In the genomic region with DNA sequence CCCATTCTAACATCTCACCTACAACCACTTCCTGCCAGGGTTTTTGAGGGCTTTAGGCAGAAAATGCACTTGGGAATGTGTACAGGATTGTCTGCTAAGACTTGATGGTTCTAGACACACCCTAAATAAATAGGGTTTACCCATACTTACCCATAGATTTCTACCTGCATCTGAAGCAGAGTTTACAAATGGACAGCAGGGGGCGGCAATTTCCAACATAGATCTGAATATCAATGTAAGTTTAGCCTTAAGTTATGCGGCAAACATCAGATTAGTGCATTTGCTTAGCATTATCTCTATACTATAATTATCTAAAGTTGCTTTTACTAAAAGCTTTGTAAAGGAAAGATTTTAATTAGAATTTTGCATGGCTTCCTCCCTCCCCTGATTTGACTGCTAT, we compare ENCODE assay signal across 8 mouse cellular contexts.
DNase-seq lines count a peak whose midpoint lies in the region; ATAC-seq and TF ChIP-seq lines count a peak whose summit lies in the region.

No protein-coding gene starts in this region.

- H3K36me3 ChIP-seq in heart, postnatal 0 days (replicated peaks; ENCODE audit: control insufficient read depth, insufficient read depth, low read length), result no peaks in the 10 kb centered on the region
- H3K36me3 ChIP-seq in midbrain, postnatal 0 days (ENCODE audit: insufficient read depth, low read length), result no peaks in the 10 kb centered on the region
- H3K36me3 ChIP-seq in midbrain, embryonic 11.5 days (ENCODE audit: control insufficient read depth, insufficient read depth, low read length), result no peaks in the 10 kb centered on the region
- no peaks in the 10 kb centered on the region for H3K36me3 ChIP-seq in liver, postnatal 0 days (replicated peaks; ENCODE audit: insufficient read depth, low read length)

- no peak for TF ChIP-seq EP300 in heart, postnatal 0 days (IDR thresholded peaks at IDR 0.05; ENCODE audit: low read depth)
- no peak for TF ChIP-seq EP300 in liver, postnatal 0 days (IDR thresholded peaks at IDR 0.05; ENCODE audit: low read depth)

- intact Hi-C loops in heart, postnatal 25 days (cut with DNase I), result loop anchor here (5.0 kb wide), 1 partner anchor 704 kb away; no protein-coding TSS in a partner anchor

- no peak overlapping the region for H3K4me2 ChIP-seq in heart, postnatal 0 days (ENCODE audit: low read depth, low read length)
- H3K4me2 ChIP-seq in midbrain, postnatal 0 days (ENCODE audit: low read depth, low read length, poor library complexity, severe bottlenecking), result no peak overlapping the region
- no peak overlapping the region for H3K4me2 ChIP-seq in midbrain, embryonic 11.5 days
- no peak overlapping the region for H3K4me2 ChIP-seq in liver, postnatal 0 days (ENCODE audit: low read depth, low read length)

- TF ChIP-seq CTCF in heart, postnatal 0 days (IDR thresholded peaks at IDR 0.05; ENCODE audit: low read depth), result peak; percentile 54
- peak; percentile 60 for TF ChIP-seq CTCF in midbrain, postnatal 0 days (IDR thresholded peaks at IDR 0.05)
- peak; percentile 55 for TF ChIP-seq CTCF in liver, postnatal 0 days (IDR thresholded peaks at IDR 0.05; ENCODE audit: low read depth)

- no peak overlapping the region for H3K9ac ChIP-seq in heart, postnatal 0 days (replicated peaks; ENCODE audit: low read depth, low read length)
- no peak overlapping the region for H3K9ac ChIP-seq in midbrain, postnatal 0 days (replicated peaks; ENCODE audit: low read length, poor library complexity, severe bottlenecking)
- no peak overlapping the region for H3K9ac ChIP-seq in midbrain, embryonic 11.5 days (ENCODE audit: low read length)
- no peak overlapping the region for H3K9ac ChIP-seq in liver, postnatal 0 days (replicated peaks)

- H3K9me3 ChIP-seq in heart, postnatal 0 days (replicated peaks; ENCODE audit: control insufficient read depth, low read length), result no peaks in the 10 kb centered on the region
- no peaks in the 10 kb centered on the region for H3K9me3 ChIP-seq in midbrain, postnatal 0 days (ENCODE audit: low read length)
- no peaks in the 10 kb centered on the region for H3K9me3 ChIP-seq in midbrain, embryonic 11.5 days (ENCODE audit: control insufficient read depth, low read length)
- no peaks in the 10 kb centered on the region for H3K9me3 ChIP-seq in liver, postnatal 0 days (ENCODE audit: low read length)

- H3K4me3 ChIP-seq in heart, postnatal 0 days (ENCODE audit: low read depth, low read length), result no peak overlapping the region
- no peak overlapping the region for H3K4me3 ChIP-seq in midbrain, postnatal 0 days (ENCODE audit: low read depth, low read length)
- H3K4me3 ChIP-seq in midbrain, embryonic 11.5 days (ENCODE audit: low read depth, low read length), result no peak overlapping the region
- H3K4me3 ChIP-seq in liver, postnatal 0 days (ENCODE audit: low read depth, low read length), result no peak overlapping the region

- H3K27ac ChIP-seq in heart, postnatal 0 days (ENCODE audit: low read depth), result no peak overlapping the region
- no peak overlapping the region for H3K27ac ChIP-seq in midbrain, postnatal 0 days (ENCODE audit: low read depth, low read length)
- no peak overlapping the region for H3K27ac ChIP-seq in midbrain, embryonic 11.5 days (ENCODE audit: low read depth, low read length)
- no peak overlapping the region for H3K27ac ChIP-seq in liver, postnatal 0 days (ENCODE audit: low read depth)

- WGBS in heart, postnatal 0 days, result 46% methylated on average over 2 of the region's 2 CpGs
- WGBS in midbrain, postnatal 0 days, result 65% methylated on average over 2 of the region's 2 CpGs
- WGBS in midbrain, embryonic 11.5 days, result 65% methylated on average over 2 of the region's 2 CpGs
- WGBS in liver, postnatal 0 days (ENCODE audit: insufficient replicate concordance), result 40% methylated on average over 2 of the region's 2 CpGs

- peak; percentile 14 for DNase-seq in heart, postnatal 0 days (ENCODE audit: low spot score)
- DNase-seq in heart, postnatal 25 days (ENCODE audit: low spot score), result no peak
- DNase-seq in midbrain, postnatal 0 days (ENCODE audit: low spot score), result peak; percentile 24
- no peak for DNase-seq in midbrain, embryonic 11.5 days (ENCODE audit: low spot score, missing footprints)
- DNase-seq in adrenal gland, postnatal 14 days, result peak; percentile 40
- DNase-seq in liver, postnatal 0 days, result peak; percentile 15
- no peak for DNase-seq in ovary, postnatal 14 days (ENCODE audit: low spot score)
- DNase-seq in T-cell, adult 2 months (ENCODE audit: low spot score), result no peak

- ATAC-seq in heart, postnatal 0 days (ENCODE audit: insufficient read depth, low read depth), result no peak
- no peak for ATAC-seq in midbrain, postnatal 0 days (ENCODE audit: low FRiP score)
- ATAC-seq in midbrain, embryonic 11.5 days (ENCODE audit: low FRiP score), result no peak
- ATAC-seq in liver, postnatal 0 days, result no peak

- H3K4me1 ChIP-seq in heart, postnatal 0 days (ENCODE audit: control insufficient read depth, insufficient read depth), result no peaks in the 10 kb centered on the region
- H3K4me1 ChIP-seq in midbrain, postnatal 0 days (ENCODE audit: insufficient read depth, low read length), result no peaks in the 10 kb centered on the region
- no peaks in the 10 kb centered on the region for H3K4me1 ChIP-seq in midbrain, embryonic 11.5 days (ENCODE audit: control insufficient read depth, insufficient read depth, low read length)
- no peaks in the 10 kb centered on the region for H3K4me1 ChIP-seq in liver, postnatal 0 days (ENCODE audit: insufficient read depth)

- H3K27me3 ChIP-seq in heart, postnatal 0 days (ENCODE audit: control insufficient read depth, insufficient read depth, low read length), result no peaks in the 10 kb centered on the region
- no peaks in the 10 kb centered on the region for H3K27me3 ChIP-seq in midbrain, postnatal 0 days (ENCODE audit: insufficient read depth, low read length)
- H3K27me3 ChIP-seq in midbrain, embryonic 11.5 days (ENCODE audit: control insufficient read depth, insufficient read depth, low read length), result no peaks in the 10 kb centered on the region
- H3K27me3 ChIP-seq in liver, postnatal 0 days (ENCODE audit: insufficient read depth, low read length), result no peaks in the 10 kb centered on the region

Comparison
In these comparisons a context has a peak if more than half of its experiments do, and no peak if none do; other contexts are left out.
1. DNase-seq: peak in heart, postnatal 0 days (single experiment), midbrain, postnatal 0 days (single experiment), adrenal gland, postnatal 14 days (single experiment) and liver, postnatal 0 days (single experiment); none in heart, postnatal 25 days (single experiment), midbrain, embryonic 11.5 days (single experiment), ovary, postnatal 14 days (single experiment) and T-cell, adult 2 months (single experiment).
2. Peak in every context shown above with its lines, with median percentiles within 50 percentile points of each other: CTCF ChIP-seq.